Mouse (Mus musculus) stomach, postnatal 0 days (tissue): Measurements from ENCODE around the gene Kif3a. TPM values are rescaled to one million over a fixed set of nuclear protein-coding genes. Genes with fewer than 3 reads are reported as not detected.

Experiments
- ATAC-seq: fragments of 200-750 bp; cut with Nextera tagmentation; 2 replicates; pipeline ENCODE4 v1.8.0; 2017; ENCODE audit not compliant: low FRiP score, low TSS enrichment
- DNase-seq: peaks from one replicate; pipeline ENCODE4 v3.0.0-alpha.2; 2016; ENCODE audit warnings: low spot score
- H3K27ac ChIP-seq: fragments of 300-500 bp; sonication (generic); replicated peaks from 2 replicates; pipeline ENCODE4 v1.5.1; 2014; ENCODE audit warnings: mild to moderate bottlenecking, control low read depth
- H3K27me3 ChIP-seq: fragments of 300-500 bp; sonication (generic); 2 replicates; pipeline ENCODE4 v1.6.1; 2014; ENCODE audit warnings: low read length; ENCODE audit not compliant: control insufficient read depth, insufficient read depth
- H3K36me3 ChIP-seq: fragments of 300-500 bp; sonication (generic); 2 replicates; pipeline ENCODE4 v1.6.1; 2014; ENCODE audit warnings: low read length, mixed read lengths; ENCODE audit not compliant: control insufficient read depth, insufficient read depth
- H3K4me1 ChIP-seq: fragments of 300-500 bp; sonication (generic); replicated peaks from 2 replicates; pipeline ENCODE4 v1.6.1; 2014; ENCODE audit warnings: antibody characterized with exemption; ENCODE audit not compliant: control insufficient read depth, insufficient read depth
- H3K4me2 ChIP-seq: fragments of 300-500 bp; sonication (generic); replicated peaks from 2 replicates; pipeline ENCODE4 v1.6.1; 2014; ENCODE audit warnings: low read depth, mild to moderate bottlenecking, control low read depth, moderate library complexity
- H3K4me3 ChIP-seq: fragments of 300-500 bp; sonication (generic); 2 replicates; pipeline ENCODE4 v1.5.1; 2014; ENCODE audit warnings: low read depth, low read length, control low read depth
- H3K9ac ChIP-seq: fragments of 300-500 bp; sonication (generic); 2 replicates; pipeline ENCODE4 v1.6.1; 2014; ENCODE audit warnings: mild to moderate bottlenecking, low read length, control low read depth, mixed read lengths
- H3K9me3 ChIP-seq: fragments of 300-500 bp; sonication (generic); 2 replicates; pipeline ENCODE4 v1.6.1; 2016; ENCODE audit warnings: low read length; ENCODE audit not compliant: control insufficient read depth
- CTCF ChIP-seq: IDR thresholded peaks from 2 replicates; pipeline ENCODE4 v1.5.1; 2016; ENCODE audit warnings: antibody characterized with exemption, low read depth, mild to moderate bottlenecking, moderate library complexity
- EP300 ChIP-seq: optimal IDR thresholded peaks from 2 replicates; pipeline ENCODE3; 2016; ENCODE audit warnings: antibody characterized with exemption
- WGBS: fragments of 180-500 bp; shearing (Covaris S2); extraction: QIAGEN DNeasy Blood & Tissue Kit; methylation state at CpG from one replicate; pipeline ENCODE4 v1.1.7; 2014; 5-methylcytosine and 5-hydroxymethylcytosine counted together
- polyA plus RNA-seq: library from polyadenylated mRNA; unstranded; fragments of >200 nt; fragmentation: Nextera tagmentation; extraction: Ambion mirVana; gene quantifications from 2 replicates; pipeline ENCODE4 v1.2.1, GENCODE M21; 2015

The Kif3a gene
- polyA plus RNA-seq, 1 experiment from 2014 or later, result 25.3 TPM

DNA sequence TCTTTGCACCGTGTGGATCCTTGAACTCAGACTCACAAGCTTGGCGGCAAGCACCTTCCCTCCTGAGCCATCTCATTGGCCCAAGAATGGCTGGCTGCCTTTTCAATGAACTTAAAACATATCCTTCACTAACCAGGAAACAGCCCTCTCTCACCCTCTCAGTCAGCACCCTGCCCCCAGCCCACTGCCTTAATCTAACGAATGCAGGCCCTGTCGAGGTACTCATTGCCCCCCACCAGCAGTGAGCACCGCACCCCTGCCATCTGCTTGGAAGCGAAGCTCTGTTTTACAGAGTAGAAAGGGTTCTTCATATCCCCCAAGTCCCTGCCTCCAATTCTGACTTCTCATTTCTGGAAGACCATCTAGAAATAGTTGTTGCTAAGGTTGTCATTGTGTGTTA lies 52.2 kb downstream of the Kif3a start:
- Histone ChIP-seq H3K36me3 (no peaks in the 10 kb centered on the region), H3K27me3 (no peaks in the 10 kb centered on the region), H3K27ac (no peak overlapping the region), H3K4me3 (no peak overlapping the region), H3K9me3 (no peaks in the 10 kb centered on the region), H3K9ac (no peak overlapping the region), H3K4me1 (no peaks in the 10 kb centered on the region), H3K4me2 (no peak overlapping the region)
- WGBS, result 62% methylated on average over 6 of the region's 6 CpGs
- TF ChIP-seq CTCF (no peak), EP300 (no peak)
- no peak for ATAC-seq
- no peak for DNase-seq

DNA sequence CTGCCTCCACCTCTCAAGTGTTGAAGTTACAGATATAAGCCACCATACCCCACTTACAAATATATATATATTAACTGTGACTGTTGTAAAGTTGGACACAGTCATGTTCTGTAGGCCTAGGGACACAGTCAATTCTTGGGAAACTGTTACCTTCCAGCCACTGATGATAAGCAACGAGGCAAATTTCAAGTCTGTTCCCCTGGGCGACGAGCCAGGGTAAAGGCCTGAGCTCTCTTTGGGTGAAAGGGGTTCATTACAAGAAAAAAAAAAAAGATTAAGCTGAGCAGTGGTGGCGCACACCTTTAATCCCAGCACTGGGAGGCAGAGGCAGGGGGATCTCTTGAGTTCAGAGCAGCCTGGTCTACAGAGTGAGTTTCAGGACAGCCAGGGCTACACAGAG lies 52.9 kb downstream of the Kif3a start:
- DNase-seq (no peak), ATAC-seq (no peak)
- Histone ChIP-seq H3K4me2 (no peak overlapping the region), H3K4me3 (no peak overlapping the region), H3K9ac (no peak overlapping the region), H3K27ac (no peak overlapping the region), H3K36me3 (no peaks in the 10 kb centered on the region), H3K27me3 (no peaks in the 10 kb centered on the region), H3K9me3 (no peaks in the 10 kb centered on the region), H3K4me1 (no peaks in the 10 kb centered on the region)
- TF ChIP-seq CTCF, result no peak
- no peak for TF ChIP-seq EP300
- 85% methylated on average over 4 of the region's 4 CpGs for WGBS

DNA sequence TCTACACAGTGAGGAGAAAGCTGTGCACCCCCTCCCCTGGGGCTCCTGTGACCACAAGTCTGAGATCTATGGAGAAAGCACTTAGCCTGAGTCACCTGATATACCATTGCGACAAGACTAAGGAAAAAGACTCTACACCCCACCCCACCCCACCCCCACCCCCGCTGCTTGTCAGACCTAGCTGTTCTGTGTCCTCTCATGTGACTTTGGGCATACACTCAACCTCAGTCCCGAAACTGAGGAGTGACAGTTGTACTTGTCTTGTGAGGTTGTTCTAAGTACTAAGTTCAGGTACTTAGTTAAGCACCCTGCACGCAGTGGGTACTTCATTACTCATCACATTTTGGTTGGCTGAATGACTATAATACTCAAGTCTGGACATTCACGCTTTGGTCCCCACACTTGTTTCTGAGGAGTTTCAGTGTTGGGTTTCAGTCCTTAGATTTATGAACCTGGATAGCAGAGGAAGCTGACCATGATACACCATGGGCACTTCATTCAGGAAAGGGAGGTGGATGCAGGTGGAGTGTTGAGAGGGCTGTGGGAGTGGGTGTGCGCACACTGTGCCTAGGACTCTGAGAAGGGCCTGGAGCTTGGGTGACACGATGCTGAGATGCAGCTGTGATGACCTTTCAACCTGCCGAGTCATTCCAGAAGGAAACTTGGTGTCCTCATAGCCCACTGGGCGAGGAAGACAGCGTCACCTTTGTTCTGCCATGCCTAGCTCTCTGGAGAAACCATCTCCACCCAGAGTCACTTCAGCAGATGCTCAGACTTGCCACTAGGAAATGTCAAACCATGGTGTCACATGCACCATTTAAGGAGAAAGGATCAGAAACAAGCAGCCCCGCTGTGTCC lies 54.6 kb downstream of the Kif3a start:
- no peak overlapping the region for H3K4me3 ChIP-seq
- H3K27ac ChIP-seq, result no peak overlapping the region
- DNase-seq, result no peak
- no peaks in the 10 kb centered on the region for H3K4me1 ChIP-seq
- 81% methylated on average over 11 of the region's 11 CpGs for WGBS
- no peak for TF ChIP-seq CTCF
- no peak for TF ChIP-seq EP300
- no peak overlapping the region for H3K4me2 ChIP-seq
- no peaks in the 10 kb centered on the region for H3K9me3 ChIP-seq
- ATAC-seq, result no peak
- H3K36me3 ChIP-seq, result no peaks in the 10 kb centered on the region
- H3K9ac ChIP-seq, result no peak overlapping the region
- no peaks in the 10 kb centered on the region for H3K27me3 ChIP-seq

DNA sequence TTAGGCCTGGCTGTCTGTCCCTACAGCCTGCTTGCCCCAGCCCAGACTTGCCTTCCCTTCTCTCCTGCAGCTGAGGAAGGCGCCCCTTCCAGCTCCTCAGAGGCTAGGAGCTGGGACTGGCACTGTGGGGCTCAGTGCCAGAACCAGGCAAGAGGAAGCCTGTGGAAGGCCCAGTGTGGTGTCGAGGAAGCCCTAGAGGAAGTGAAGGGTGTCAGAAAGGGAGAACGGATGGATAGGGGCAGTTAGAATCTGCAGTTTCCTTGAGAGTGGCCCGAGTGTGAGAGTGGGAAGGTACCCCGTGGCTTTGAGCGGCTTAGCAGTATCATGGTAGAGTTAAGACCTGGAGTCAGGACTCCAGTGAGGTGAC lies 55.2 kb downstream of the Kif3a start:
- Histone ChIP-seq H3K36me3 (no peaks in the 10 kb centered on the region), H3K4me3 (no peak overlapping the region), H3K4me2 (no peak overlapping the region), H3K4me1 (no peaks in the 10 kb centered on the region), H3K27ac (no peak overlapping the region), H3K9ac (no peak overlapping the region), H3K9me3 (no peaks in the 10 kb centered on the region), H3K27me3 (no peaks in the 10 kb centered on the region)
- ATAC-seq (no peak), DNase-seq (no peak)
- TF ChIP-seq EP300 (no peak), CTCF (no peak)
- 67% methylated on average over 6 of the region's 6 CpGs for WGBS

DNA sequence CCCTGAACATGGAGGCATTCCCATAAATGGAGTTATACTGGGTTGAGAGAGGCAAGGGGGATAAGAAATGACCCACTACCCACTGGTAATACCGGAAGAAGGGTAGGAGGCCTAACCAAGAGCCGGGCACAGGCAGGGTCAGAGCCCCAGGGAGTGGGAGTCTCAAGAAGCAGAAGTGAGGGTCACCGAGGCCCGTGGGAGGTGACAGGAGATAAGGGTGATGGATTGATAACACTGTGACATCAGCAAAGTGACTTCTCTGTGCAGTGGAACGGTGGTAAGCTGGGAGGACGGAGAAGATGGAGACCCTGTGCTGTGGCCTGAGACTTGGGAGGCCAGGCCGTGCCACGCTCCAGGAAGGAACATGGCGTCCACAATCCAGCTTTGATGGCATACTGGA lies 56.4 kb downstream of the Kif3a start:
- Histone ChIP-seq H3K9me3 (no peaks in the 10 kb centered on the region), H3K4me1 (no peaks in the 10 kb centered on the region), H3K36me3 (no peaks in the 10 kb centered on the region), H3K27me3 (no peaks in the 10 kb centered on the region), H3K9ac (no peak overlapping the region), H3K4me2 (no peak overlapping the region), H3K27ac (no peak overlapping the region), H3K4me3 (no peak overlapping the region)
- DNase-seq, result no peak
- no peak for ATAC-seq
- WGBS, result 72% methylated on average over 9 of the region's 9 CpGs
- TF ChIP-seq CTCF (no peak), EP300 (no peak)

DNA sequence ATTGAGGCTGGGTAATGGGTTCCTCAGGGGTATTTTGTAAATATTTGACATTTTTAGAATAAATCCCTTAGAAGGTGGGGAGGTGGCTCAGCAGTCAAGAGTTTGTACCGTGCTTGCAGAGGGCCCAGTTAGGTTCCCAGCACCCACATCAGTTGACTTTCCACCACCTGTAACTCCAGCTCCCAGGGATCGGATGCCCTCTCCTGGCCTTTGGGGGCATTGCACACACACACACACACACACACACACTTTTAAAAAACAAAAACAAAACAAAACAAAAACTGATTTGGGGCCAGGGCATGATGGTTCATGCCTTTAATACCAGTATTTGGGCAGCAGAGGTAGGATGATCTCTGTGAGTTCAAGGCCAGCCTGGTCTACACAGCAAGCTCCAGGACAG lies 56.9 kb downstream of the Kif3a start:
- H3K4me1 ChIP-seq, result no peaks in the 10 kb centered on the region
- H3K9ac ChIP-seq, result no peak overlapping the region
- no peaks in the 10 kb centered on the region for H3K9me3 ChIP-seq
- no peak overlapping the region for H3K4me2 ChIP-seq
- 92% methylated on average over 2 of the region's 2 CpGs for WGBS
- no peaks in the 10 kb centered on the region for H3K36me3 ChIP-seq
- no peak overlapping the region for H3K27ac ChIP-seq
- no peaks in the 10 kb centered on the region for H3K27me3 ChIP-seq
- ATAC-seq, result no peak
- no peak for DNase-seq
- TF ChIP-seq CTCF, result peak; percentile 15; the same call in 1 of the 2 replicates
- no peak for TF ChIP-seq EP300
- H3K4me3 ChIP-seq, result no peak overlapping the region
